Mouse (Mus musculus) cerebellum, adult 2 months (tissue): ENCODE results near the gene Lad1.

Experiments
- CTCF ChIP-seq: fragments of 200-500 bp; IDR thresholded peaks from 2 replicates; pipeline ENCODE4 v1.5.1; 2011; ENCODE audit warnings: low read depth, mild to moderate bottlenecking, control low read depth, low read length, moderate library complexity, borderline replicate concordance; ENCODE audit not compliant: insufficient read depth
- POLR2A ChIP-seq: fragments of 200-500 bp; IDR thresholded peaks from 2 replicates; pipeline ENCODE4 v1.6.1; 2011; ENCODE audit warnings: low read length, control low read depth, borderline replicate concordance; ENCODE audit not compliant: insufficient read depth

- no peak for TF ChIP-seq POLR2A
- TF ChIP-seq CTCF = no peak
Measured at GRCm38 (mm10) chr1:135863786-135864335, 45.5 kb downstream of the Lad1 start.
